Mouse (Mus musculus): ENCODE data around the gene Hhat.

Gene Hhat

DNA sequence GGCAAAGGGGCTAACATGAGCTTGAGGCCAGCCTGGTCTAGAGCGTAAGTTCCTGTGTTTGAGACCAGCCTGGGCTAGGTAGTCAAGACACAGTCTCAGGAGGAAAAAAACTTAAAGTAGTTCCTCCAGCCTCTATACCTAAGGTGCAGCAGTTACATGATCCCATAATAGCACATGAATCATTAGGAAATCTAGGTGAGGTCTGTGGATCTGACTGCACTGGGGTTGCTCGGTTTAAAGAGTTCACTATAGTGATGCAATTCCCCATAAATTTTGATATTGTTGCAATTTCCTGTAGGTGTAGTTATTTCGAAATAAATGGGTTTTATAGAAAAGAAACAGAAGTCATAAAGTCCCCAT lies 26.2 kb downstream of the Hhat start:
- no peak for DNase-seq (ENCODE audit: low spot score)

DNA sequence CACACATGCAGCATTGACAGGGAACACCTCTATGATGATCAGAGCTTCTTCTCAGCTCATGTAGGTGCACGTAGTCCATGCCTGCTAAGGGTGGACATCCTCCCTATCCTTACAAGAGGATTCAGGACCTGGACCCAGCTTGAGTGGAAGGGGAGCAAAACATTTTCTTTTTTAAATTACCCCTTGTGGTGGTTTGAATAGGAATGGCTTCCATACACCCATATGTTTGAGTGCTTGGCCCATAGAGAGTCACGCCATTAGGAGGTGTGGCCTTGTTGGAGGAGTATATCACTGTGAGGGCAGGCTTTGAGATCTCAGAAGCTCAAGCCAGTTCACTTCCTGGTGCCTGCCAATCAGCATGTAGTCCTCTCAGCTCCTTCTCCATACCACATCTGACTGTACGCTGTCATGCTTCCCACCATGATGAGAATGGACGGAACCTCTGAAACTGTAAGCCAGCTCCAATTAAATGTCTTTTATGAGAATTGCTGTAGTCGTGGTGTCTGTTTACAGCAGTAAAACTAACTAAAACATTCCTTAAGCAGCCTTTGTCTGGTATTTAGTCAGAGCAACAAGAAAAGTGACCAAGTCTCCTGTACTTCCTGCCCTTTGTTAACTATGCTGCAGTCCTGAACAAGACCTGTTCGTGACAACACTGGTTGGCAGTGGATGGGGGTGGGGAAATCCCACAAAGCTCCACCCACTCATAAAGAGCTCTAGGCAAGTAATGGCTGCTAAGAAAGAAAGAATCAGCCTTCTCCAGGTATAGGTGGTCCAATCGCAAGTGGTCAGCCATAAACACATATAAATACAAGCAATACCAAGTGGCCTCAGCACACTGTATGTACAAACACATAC lies 28.4 kb downstream of the Hhat start:
- DNase-seq (ENCODE audit: low spot score), result no peak

- no peak for DNase-seq (ENCODE audit: low spot score)
Observed at GRCm38 (mm10) chr1:192741896-192742295, 29.1 kb downstream of the Hhat start.

DNA sequence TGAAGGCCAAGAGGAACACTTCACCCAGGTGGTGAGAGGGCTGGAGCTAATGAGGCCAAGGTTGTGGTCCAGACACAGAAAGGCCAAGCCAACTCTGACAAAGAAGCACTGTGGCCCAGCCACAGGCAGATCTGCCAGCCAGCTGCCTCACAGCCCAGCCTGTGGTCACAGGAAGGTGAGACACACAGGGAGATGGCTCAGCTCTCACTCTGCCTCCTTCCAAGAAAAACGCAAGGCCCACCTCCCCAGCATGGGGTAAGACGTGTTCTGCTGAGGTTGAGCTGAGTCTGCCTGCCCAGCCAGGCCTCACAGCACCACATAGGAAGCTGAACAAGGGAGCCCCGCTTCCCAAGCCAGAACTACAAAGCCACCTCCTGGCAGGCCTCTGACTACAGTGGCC lies 34.5 kb downstream of the Hhat start:
- DNase-seq (ENCODE audit: low spot score), result no peak

GRCm38 (mm10) chr1:192736002-192736426 lies 35.0 kb downstream of the Hhat start:
- no peak for DNase-seq (ENCODE audit: low spot score)

- DNase-seq (ENCODE audit: low spot score), result no peak
Observed at GRCm38 (mm10) chr1:192730517-192730916, 40.5 kb downstream of the Hhat start.

GRCm38 (mm10) chr1:192726996-192727624 lies 43.9 kb downstream of the Hhat start:
- DNase-seq (ENCODE audit: low spot score), result peak; percentile 67

- DNase-seq (ENCODE audit: low spot score), result peak; percentile 56
Observed at GRCm38 (mm10) chr1:192722147-192722546, 48.9 kb downstream of the Hhat start.

DNA sequence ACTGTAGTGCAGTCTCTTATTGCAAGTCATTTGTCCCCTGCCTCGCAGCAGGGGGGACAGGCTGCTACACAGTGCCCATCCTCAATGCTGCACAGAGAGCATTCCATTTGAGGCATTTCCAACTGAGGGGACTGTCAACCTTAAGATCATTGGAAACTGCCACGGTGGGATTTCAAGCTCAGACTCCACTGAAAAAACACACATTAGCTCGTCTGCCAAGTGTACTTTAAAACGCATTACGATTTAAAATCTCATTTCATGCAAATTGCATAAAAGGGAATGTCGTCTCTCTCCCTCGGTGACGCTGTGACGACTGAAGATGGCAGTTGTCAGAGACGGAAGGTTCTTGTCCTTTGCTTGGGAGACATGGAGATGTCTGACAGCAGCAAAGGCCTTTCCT lies 50.9 kb downstream of the Hhat start:
- DNase-seq (ENCODE audit: low spot score), result no peak

GRCm38 (mm10) chr1:192711779-192712348 lies 59.2 kb downstream of the Hhat start:
- DNase-seq (ENCODE audit: low spot score), result peak; percentile 53

GRCm38 (mm10) chr1:192700339-192701073 lies 70.5 kb downstream of the Hhat start:
- no peak for DNase-seq (ENCODE audit: low spot score)

DNA sequence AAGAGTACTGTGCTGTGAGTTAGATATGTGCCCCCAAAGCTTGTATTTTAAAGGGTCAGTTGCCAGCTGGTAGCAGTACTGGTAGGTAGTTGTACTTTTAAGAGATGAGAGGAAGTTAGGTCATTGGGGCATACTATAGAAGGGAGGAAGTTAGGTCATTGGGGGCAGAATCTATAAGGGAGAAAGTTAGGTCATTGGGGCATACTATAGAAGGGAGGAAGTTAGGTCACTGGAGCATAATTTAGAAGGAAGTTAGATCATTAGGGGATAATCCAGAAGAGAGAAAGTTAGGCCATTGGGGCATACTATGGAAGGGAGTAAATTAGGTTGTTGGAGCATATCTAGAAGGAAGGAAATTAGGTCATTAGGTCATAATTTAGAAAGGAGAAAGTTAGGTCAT lies 71.9 kb downstream of the Hhat start:
- DNase-seq (ENCODE audit: low spot score), result no peak

DNA sequence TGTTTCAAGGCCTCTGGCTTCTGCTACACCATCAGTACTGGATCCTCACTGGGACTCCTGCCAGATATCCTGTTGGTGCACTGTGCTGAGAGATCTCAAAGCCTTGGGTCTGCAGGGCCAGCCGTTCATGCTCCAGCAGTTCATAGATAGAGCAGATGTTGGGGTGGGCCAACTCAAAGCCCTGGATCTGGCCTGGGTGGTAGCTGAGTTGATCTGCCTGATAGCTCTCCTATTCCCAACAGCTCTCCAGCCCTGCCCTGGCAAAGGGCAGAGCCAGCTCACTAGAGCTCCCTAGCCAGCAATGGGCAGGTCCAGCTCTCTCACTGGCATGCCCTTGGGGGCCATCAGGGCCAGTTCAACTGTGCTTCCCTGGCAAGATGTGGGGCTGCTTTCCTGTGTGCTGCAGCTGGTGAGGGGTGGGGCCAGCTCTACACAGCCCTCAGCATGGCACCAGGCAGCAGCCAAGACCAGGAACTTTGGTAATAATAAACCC lies 74.6 kb downstream of the Hhat start:
- DNase-seq (ENCODE audit: low spot score), result no peak

GRCm38 (mm10) chr1:192693644-192694043 lies 77.4 kb downstream of the Hhat start:
- no peak for DNase-seq (ENCODE audit: low spot score)

DNA sequence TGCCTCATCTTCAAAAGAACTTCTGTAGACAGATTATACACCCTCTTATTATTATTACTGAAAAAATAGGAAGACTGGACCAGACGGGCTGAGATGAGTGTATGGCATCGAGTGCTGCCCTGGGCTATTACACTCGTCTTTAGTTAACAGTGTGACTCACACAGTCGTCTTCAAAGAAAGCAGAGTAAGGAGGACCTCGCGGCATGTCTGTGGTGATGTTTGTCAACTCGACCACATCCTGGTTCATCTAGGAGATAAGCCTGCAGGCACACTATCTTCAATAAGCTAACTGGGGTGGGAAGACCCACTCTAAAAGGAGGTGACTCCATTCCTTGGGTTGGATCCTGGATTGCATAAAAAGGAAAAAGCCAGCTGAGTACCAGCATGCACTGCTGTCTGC lies 78.0 kb downstream of the Hhat start:
- no peak for DNase-seq (ENCODE audit: low spot score)

DNA sequence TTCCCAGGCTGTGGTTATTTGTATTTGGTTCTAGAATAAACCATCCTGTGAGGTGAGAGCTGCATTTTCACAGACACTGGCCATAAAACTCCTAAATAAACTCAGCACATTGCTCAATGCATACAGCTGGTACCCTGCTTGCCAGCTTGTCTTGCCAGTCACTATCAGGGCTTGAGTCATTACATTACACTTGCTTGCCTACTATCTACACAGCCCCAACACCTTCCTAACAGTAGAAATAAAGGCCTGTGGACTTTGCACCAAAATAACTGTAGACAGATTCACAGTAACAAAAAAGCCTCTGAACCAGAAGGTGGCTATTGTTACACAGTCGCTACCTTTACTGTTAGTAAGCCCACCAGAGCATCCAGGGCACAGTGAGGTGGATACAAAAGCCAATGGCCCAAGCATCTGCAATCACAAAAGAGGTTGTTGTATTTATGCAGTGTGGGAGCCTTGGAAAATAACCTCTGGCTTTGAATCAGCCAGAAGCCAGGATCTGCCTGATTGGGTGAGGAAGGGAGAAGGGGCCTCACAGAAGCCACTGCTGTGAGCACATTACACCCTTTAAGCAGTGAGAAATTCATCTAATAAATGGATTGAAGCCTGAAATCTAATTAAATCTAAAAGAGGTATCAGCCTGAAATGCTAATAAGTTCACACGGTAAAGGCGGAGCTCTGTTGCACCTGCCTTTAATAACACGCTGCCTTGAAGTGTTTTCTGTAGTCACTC lies 88.6 kb downstream of the Hhat start:
- no peak for DNase-seq (ENCODE audit: low spot score)

- DNase-seq (ENCODE audit: low spot score), result no peak
Observed at GRCm38 (mm10) chr1:192677236-192677635, 93.8 kb downstream of the Hhat start.

DNA sequence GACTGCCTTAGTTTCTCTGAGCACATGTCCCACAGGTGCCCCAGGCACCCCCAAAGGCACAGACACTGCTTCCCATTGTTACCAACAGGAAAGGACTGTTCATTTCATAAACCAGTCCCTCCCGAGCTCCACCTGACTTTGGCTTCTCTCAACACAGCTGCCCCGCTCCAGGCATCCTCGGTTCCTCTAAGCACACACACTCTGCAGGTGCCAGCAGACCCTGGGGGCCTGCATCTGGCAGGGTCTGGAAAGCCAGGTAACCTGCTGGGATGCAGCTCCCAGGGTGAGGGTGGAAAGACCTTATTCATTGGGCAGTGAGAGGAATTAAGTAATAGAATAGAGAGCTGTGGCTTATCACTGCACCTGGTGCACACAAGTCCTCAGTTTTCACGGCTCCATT lies 107.4 kb downstream of the Hhat start:
- no peak for DNase-seq (ENCODE audit: low spot score)

GRCm38 (mm10) chr1:192663092-192663491 lies 107.9 kb downstream of the Hhat start:
- DNase-seq (ENCODE audit: low spot score), result no peak

DNA sequence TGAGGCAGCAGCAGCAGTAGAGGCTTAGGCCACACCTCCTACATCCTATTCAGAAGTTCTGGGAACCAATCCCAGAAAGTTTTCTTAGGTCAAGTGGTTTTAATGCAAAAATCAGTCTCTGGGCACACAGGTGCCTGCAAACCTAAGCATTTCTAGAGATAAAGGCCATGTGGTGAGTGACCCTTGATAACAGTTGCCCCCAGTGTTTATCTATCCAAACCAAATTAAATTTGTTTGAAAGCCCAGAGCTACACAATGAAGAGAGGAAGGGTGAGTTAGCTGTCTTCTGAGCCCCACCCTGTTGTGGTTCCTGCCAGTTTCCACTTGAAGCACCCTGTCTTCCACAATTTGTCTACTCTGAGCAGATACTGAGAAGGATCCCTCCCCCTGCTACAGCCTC lies 109.4 kb downstream of the Hhat start:
- no peak for DNase-seq (ENCODE audit: low spot score)

GRCm38 (mm10) chr1:192657417-192657816 lies 113.6 kb downstream of the Hhat start:
- DNase-seq (ENCODE audit: low spot score), result no peak

Measured in urinary bladder, postnatal 25 days (tissue).